Mouse (Mus musculus): ENCODE data around the gene Dcaf4. TPM values are rescaled to one million over a fixed set of nuclear protein-coding genes. Genes with fewer than 3 reads are reported as not detected.

Gene Dcaf4
- polyA plus RNA-seq, 1 experiment from 2014 or later: 19.7 TPM

GRCm38 (mm10) chr12:83492808-83493207 is 27.5 kb upstream of the Dcaf4 start:
- Histone ChIP-seq H3K4me3 (ENCODE audit: low read depth, low read length) (no peak overlapping the region), H3K36me3 (ENCODE audit: control insufficient read depth, insufficient read depth, low read length) (no peaks in the 10 kb centered on the region), H3K27ac (replicated peaks) (no peak overlapping the region), H3K9ac (ENCODE audit: low read length) (no peak overlapping the region), H3K4me1 (replicated peaks; ENCODE audit: control insufficient read depth, insufficient read depth) (no peaks in the 10 kb centered on the region), H3K9me3 (ENCODE audit: control insufficient read depth, low read length) (no peaks in the 10 kb centered on the region), H3K4me2 (replicated peaks; ENCODE audit: low read depth) (no peak overlapping the region), H3K27me3 (ENCODE audit: control insufficient read depth, insufficient read depth, low read length) (no peaks in the 10 kb centered on the region)
- TF ChIP-seq EP300 (optimal IDR thresholded peaks at IDR 0.05) (no peak), CTCF (IDR thresholded peaks at IDR 0.05; ENCODE audit: low read depth) (no peak)
- DNase-seq (ENCODE audit: low spot score) (no peak), ATAC-seq (ENCODE audit: low FRiP score, low TSS enrichment) (no peak)
- 67% methylated on average over 3 of the region's 3 CpGs for WGBS

GRCm38 (mm10) chr12:83494196-83494595 is 26.1 kb upstream of the Dcaf4 start:
- DNase-seq (ENCODE audit: low spot score): no peak
- Histone ChIP-seq H3K36me3 (ENCODE audit: control insufficient read depth, insufficient read depth, low read length) (no peaks in the 10 kb centered on the region), H3K4me3 (ENCODE audit: low read depth, low read length) (no peak overlapping the region), H3K9me3 (ENCODE audit: control insufficient read depth, low read length) (no peaks in the 10 kb centered on the region), H3K4me2 (replicated peaks; ENCODE audit: low read depth) (no peak overlapping the region), H3K9ac (ENCODE audit: low read length) (no peak overlapping the region), H3K27ac (replicated peaks) (no peak overlapping the region), H3K4me1 (replicated peaks; ENCODE audit: control insufficient read depth, insufficient read depth) (no peaks in the 10 kb centered on the region), H3K27me3 (ENCODE audit: control insufficient read depth, insufficient read depth, low read length) (no peaks in the 10 kb centered on the region)
- TF ChIP-seq EP300 (optimal IDR thresholded peaks at IDR 0.05) (no peak), CTCF (IDR thresholded peaks at IDR 0.05; ENCODE audit: low read depth) (no peak)
- no peak for ATAC-seq (ENCODE audit: low FRiP score, low TSS enrichment)
- WGBS: 83% methylated on average over 9 of the region's 9 CpGs

DNA sequence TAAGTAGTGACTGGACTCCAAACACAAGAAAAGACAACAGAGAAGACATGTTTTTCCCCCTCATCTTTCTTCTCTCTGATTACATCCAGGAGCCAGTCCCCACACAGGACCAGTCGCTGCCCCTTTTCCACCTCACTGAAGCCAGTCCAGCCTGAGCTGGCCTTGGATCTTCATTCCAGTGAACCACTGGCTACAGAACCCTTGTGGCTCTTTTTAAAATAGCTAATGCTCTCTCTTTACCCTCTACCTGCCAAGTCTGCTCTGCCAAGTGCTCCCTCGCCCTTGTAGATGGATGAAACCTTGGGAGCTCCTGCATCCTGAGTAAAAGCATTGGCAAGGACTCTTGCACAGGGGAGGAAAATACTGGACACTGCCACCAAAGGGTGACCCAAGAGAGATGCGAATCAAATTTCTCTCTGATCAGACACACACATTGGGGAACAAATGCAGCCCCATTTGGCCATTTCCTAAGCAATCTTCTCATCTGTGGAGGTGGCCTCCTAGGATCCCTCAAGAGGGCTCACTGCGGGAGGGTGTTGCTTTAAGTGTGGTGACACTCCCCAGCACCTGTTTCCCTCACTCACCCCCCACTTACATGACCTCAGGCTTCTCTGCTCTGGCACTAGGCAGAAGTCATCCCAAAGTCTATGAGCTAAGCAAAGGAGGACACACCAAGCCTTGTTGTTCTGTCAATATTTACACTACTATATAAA is 24.9 kb upstream of the Dcaf4 start:
- no peak for DNase-seq (ENCODE audit: low spot score)
- Histone ChIP-seq H3K4me3 (ENCODE audit: low read depth, low read length) (no peak overlapping the region), H3K4me2 (replicated peaks; ENCODE audit: low read depth) (no peak overlapping the region), H3K27me3 (ENCODE audit: control insufficient read depth, insufficient read depth, low read length) (no peaks in the 10 kb centered on the region), H3K9me3 (ENCODE audit: control insufficient read depth, low read length) (no peaks in the 10 kb centered on the region), H3K9ac (ENCODE audit: low read length) (no peak overlapping the region), H3K4me1 (replicated peaks; ENCODE audit: control insufficient read depth, insufficient read depth) (no peaks in the 10 kb centered on the region), H3K36me3 (ENCODE audit: control insufficient read depth, insufficient read depth, low read length) (no peaks in the 10 kb centered on the region), H3K27ac (replicated peaks) (no peak overlapping the region)
- ATAC-seq (ENCODE audit: low FRiP score, low TSS enrichment): no peak
- WGBS: 66% methylated on average over 4 of the region's 4 CpGs
- TF ChIP-seq CTCF (IDR thresholded peaks at IDR 0.05; ENCODE audit: low read depth) (no peak), EP300 (optimal IDR thresholded peaks at IDR 0.05) (no peak)

DNA sequence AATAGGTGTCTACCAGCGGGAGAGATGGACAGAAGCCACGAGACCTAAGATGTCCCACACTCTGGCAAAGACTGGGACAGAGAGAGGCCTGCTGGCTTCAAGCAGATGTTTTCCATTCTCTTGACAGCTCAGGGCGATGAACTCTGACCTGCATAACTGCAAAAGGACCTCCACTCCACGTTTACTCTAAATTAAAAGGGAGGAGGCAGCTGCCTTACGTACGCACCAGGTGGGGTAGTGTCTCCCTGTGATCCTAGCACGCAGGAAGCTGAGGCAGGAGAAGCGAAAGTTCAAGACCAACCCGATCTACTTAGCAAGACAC is 24.3 kb upstream of the Dcaf4 start:
- Histone ChIP-seq H3K9ac (ENCODE audit: low read length) (no peak overlapping the region), H3K4me1 (replicated peaks; ENCODE audit: control insufficient read depth, insufficient read depth) (no peaks in the 10 kb centered on the region), H3K4me3 (ENCODE audit: low read depth, low read length) (no peak overlapping the region), H3K4me2 (replicated peaks; ENCODE audit: low read depth) (no peak overlapping the region), H3K27ac (replicated peaks) (no peak overlapping the region), H3K27me3 (ENCODE audit: control insufficient read depth, insufficient read depth, low read length) (no peaks in the 10 kb centered on the region), H3K9me3 (ENCODE audit: control insufficient read depth, low read length) (no peaks in the 10 kb centered on the region), H3K36me3 (ENCODE audit: control insufficient read depth, insufficient read depth, low read length) (no peaks in the 10 kb centered on the region)
- DNase-seq (ENCODE audit: low spot score): no peak
- no peak for ATAC-seq (ENCODE audit: low FRiP score, low TSS enrichment)
- WGBS: 41% methylated on average over 9 of the region's 9 CpGs
- TF ChIP-seq CTCF (IDR thresholded peaks at IDR 0.05; ENCODE audit: low read depth): no peak
- TF ChIP-seq EP300 (optimal IDR thresholded peaks at IDR 0.05): no peak

DNA sequence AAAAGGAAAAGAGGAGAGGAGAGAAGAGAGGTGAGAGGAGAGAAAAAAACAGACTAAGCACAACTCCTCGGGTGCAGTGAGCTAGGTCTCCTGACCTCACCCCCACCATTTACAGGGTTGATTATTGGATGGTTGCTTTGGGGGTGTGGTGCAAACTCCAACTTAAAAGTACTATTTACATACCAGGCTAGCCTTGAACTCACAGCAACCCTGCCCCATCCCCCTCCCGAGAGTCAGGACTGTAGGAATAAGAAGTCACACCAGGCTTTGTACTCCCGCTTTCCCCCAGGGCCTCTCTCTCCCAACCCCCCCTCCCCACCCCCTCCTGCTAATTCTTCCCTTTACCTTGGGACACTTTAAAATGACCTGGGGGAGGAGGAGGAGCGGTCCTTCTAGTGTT is 23.9 kb upstream of the Dcaf4 start:
- no peaks in the 10 kb centered on the region for H3K36me3 ChIP-seq (ENCODE audit: control insufficient read depth, insufficient read depth, low read length)
- no peaks in the 10 kb centered on the region for H3K27me3 ChIP-seq (ENCODE audit: control insufficient read depth, insufficient read depth, low read length)
- no peak overlapping the region for H3K27ac ChIP-seq (replicated peaks)
- no peak for DNase-seq (ENCODE audit: low spot score)
- no peak for ATAC-seq (ENCODE audit: low FRiP score, low TSS enrichment)
- no peaks in the 10 kb centered on the region for H3K9me3 ChIP-seq (ENCODE audit: control insufficient read depth, low read length)
- no peak overlapping the region for H3K9ac ChIP-seq (ENCODE audit: low read length)
- no peak overlapping the region for H3K4me2 ChIP-seq (replicated peaks; ENCODE audit: low read depth)
- H3K4me3 ChIP-seq (ENCODE audit: low read depth, low read length): no peak overlapping the region
- TF ChIP-seq EP300 (optimal IDR thresholded peaks at IDR 0.05) (no peak), CTCF (IDR thresholded peaks at IDR 0.05; ENCODE audit: low read depth) (no peak)
- WGBS: 62% methylated on average over 4 of the region's 4 CpGs
- no peaks in the 10 kb centered on the region for H3K4me1 ChIP-seq (replicated peaks; ENCODE audit: control insufficient read depth, insufficient read depth)

- H3K27me3 ChIP-seq (ENCODE audit: control insufficient read depth, insufficient read depth, low read length): no peaks in the 10 kb centered on the region
- H3K9me3 ChIP-seq (ENCODE audit: control insufficient read depth, low read length): no peaks in the 10 kb centered on the region
- no peaks in the 10 kb centered on the region for H3K36me3 ChIP-seq (ENCODE audit: control insufficient read depth, insufficient read depth, low read length)
- DNase-seq (ENCODE audit: low spot score) (no peak), ATAC-seq (ENCODE audit: low FRiP score, low TSS enrichment) (no peak)
- H3K9ac ChIP-seq (ENCODE audit: low read length): no peak overlapping the region
- H3K4me1 ChIP-seq (replicated peaks; ENCODE audit: control insufficient read depth, insufficient read depth): no peaks in the 10 kb centered on the region
- H3K27ac ChIP-seq (replicated peaks): no peak overlapping the region
- H3K4me3 ChIP-seq (ENCODE audit: low read depth, low read length): no peak overlapping the region
- 92% methylated on average over 6 of the region's 6 CpGs for WGBS
- TF ChIP-seq CTCF (IDR thresholded peaks at IDR 0.05; ENCODE audit: low read depth) (no peak), EP300 (optimal IDR thresholded peaks at IDR 0.05) (no peak)
- H3K4me2 ChIP-seq (replicated peaks; ENCODE audit: low read depth): no peak overlapping the region
These were observed 23.5 kb upstream of the Dcaf4 start for GRCm38 (mm10) chr12:83496736-83497135.
